Mouse (Mus musculus) MEL (cell line): ENCODE results near the gene Tmem115. TPM values are rescaled to one million over a fixed set of nuclear protein-coding genes. Genes with fewer than 3 reads are reported as not detected.
A peak's percentile ranks its signal among the peaks of the same experiment; 100 is the strongest.

Experiments used
- DNase-seq: peaks from one replicate; pipeline ENCODE4 v3.0.0; 2011; ENCODE audit warnings: low read depth, low spot score
- H3K27ac ChIP-seq: 2 replicates; pipeline ENCODE4 v1.5.1; 2012; ENCODE audit warnings: low read depth, mild to moderate bottlenecking, control low read depth, low read length, moderate library complexity; ENCODE audit not compliant: control insufficient read depth
- H3K27me3 ChIP-seq, 2 experiments: fragments of 150-350 bp in 1 of 2; sonication (generic) in 1 of 2; 2 replicates each; pipeline ENCODE4 v1.6.1; 2012; ENCODE audit warnings: low read length in 2 of 2, mild to moderate bottlenecking in 2 of 2, improper control_type of control experiment in 1 of 2, moderate library complexity in 1 of 2; ENCODE audit not compliant: insufficient read depth in 2 of 2, control insufficient read depth in 1 of 2
- H3K36me3 ChIP-seq, 2 experiments: 2 replicates each; pipeline ENCODE4 v1.6.1; 2012 to 2014; ENCODE audit warnings: low read length in 2 of 2, improper control_type of control experiment in 1 of 2, inconsistent platforms in 1 of 2, mild to moderate bottlenecking in 1 of 2; ENCODE audit not compliant: insufficient read depth in 2 of 2, control insufficient read depth in 1 of 2
- H3K4me1 ChIP-seq, 2 experiments: fragments of 150-350 bp in 1 of 2; sonication (generic) in 1 of 2; 2 replicates each; pipeline ENCODE4 v1.6.1; 2012; ENCODE audit warnings: low read length in 2 of 2, improper control_type of control experiment in 1 of 2, mild to moderate bottlenecking in 1 of 2; ENCODE audit not compliant: insufficient read depth in 2 of 2, control insufficient read depth in 1 of 2
- H3K4me3 ChIP-seq, 2 experiments: fragments of 150-350 bp in 1 of 2; sonication (generic) in 1 of 2; 2 replicates each; pipeline ENCODE4 v1.5.1; 2012; ENCODE audit warnings: low read depth in 2 of 2, low read length in 2 of 2, mild to moderate bottlenecking in 2 of 2, moderate library complexity in 2 of 2, control low read depth in 1 of 2, improper control_type of control experiment in 1 of 2; ENCODE audit not compliant: control insufficient read depth in 1 of 2, insufficient read depth in 1 of 2
- H3K79me2 ChIP-seq: 2 replicates; pipeline ENCODE4 v1.6.1; 2012; ENCODE audit warnings: mild to moderate bottlenecking, low read length, moderate library complexity; ENCODE audit not compliant: control insufficient read depth, poor library complexity, insufficient read depth
- H3K9ac ChIP-seq: 2 replicates; pipeline ENCODE4 v1.6.1; 2012; ENCODE audit warnings: low read depth, mild to moderate bottlenecking, control low read depth, low read length, moderate library complexity; ENCODE audit not compliant: control insufficient read depth, poor library complexity, severe bottlenecking
- H3K9me3 ChIP-seq: fragments of 150-350 bp; sonication (generic); replicated peaks from 2 replicates; pipeline ENCODE4 v1.6.1; 2012; ENCODE audit warnings: mild to moderate bottlenecking, low read length, improper control_type of control experiment, moderate library complexity; ENCODE audit not compliant: insufficient read depth
- ELF1 ChIP-seq: IDR thresholded peaks from 2 replicates; pipeline ENCODE4 v1.6.1; 2014; ENCODE audit warnings: low read depth, mild to moderate bottlenecking, inconsistent platforms, low read length, improper control_type of control experiment, moderate library complexity
- EP300 ChIP-seq, 2 experiments: IDR thresholded peaks; 2 replicates each; pipeline ENCODE4 v1.6.1; 2011; ENCODE audit warnings: improper control_type of control experiment in 2 of 2, low read length in 2 of 2, low read depth in 1 of 2, mild to moderate bottlenecking in 1 of 2
- HCFC1 ChIP-seq: IDR thresholded peaks from 2 replicates; pipeline ENCODE4 v1.6.1; 2012; ENCODE audit warnings: low read depth, mild to moderate bottlenecking, inconsistent platforms, low read length, improper control_type of control experiment, moderate library complexity
- JUND ChIP-seq: IDR thresholded peaks from 2 replicates; pipeline ENCODE4 v1.6.1; 2011; ENCODE audit warnings: low read depth, mild to moderate bottlenecking, improper control_type of control experiment, low read length
- MAX ChIP-seq: IDR thresholded peaks from 2 replicates; pipeline ENCODE4 v1.6.1; 2011; ENCODE audit warnings: low read length, improper control_type of control experiment
- MAZ ChIP-seq: IDR thresholded peaks from 2 replicates; pipeline ENCODE4 v1.6.1; 2012; ENCODE audit warnings: low read depth, mild to moderate bottlenecking, inconsistent platforms, low read length, improper control_type of control experiment
- MXI1 ChIP-seq: IDR thresholded peaks from 2 replicates; pipeline ENCODE4 v1.6.1; 2011; ENCODE audit warnings: mild to moderate bottlenecking, low read depth, low read length, improper control_type of control experiment
- MYC ChIP-seq: IDR thresholded peaks from 2 replicates; pipeline ENCODE4 v1.6.1; 2011; ENCODE audit warnings: low read depth, mild to moderate bottlenecking, low read length, improper control_type of control experiment, moderate library complexity
- POLR2A ChIP-seq, 2 experiments: IDR thresholded peaks; 2 replicates each; pipeline ENCODE4 v1.6.1; 2011 to 2012; ENCODE audit warnings: low read length in 2 of 2, mild to moderate bottlenecking in 2 of 2, control low read depth in 1 of 2, improper control_type of control experiment in 1 of 2, low read depth in 1 of 2, moderate library complexity in 1 of 2; ENCODE audit not compliant: control insufficient read depth in 1 of 2, insufficient read depth in 1 of 2, poor library complexity in 1 of 2
- POLR2AphosphoS2 ChIP-seq: IDR thresholded peaks from 2 replicates; pipeline ENCODE4 v1.6.1; 2011; ENCODE audit warnings: low read length, improper control_type of control experiment
- RAD21 ChIP-seq: IDR thresholded peaks from 2 replicates; pipeline ENCODE4 v1.6.1; 2011; ENCODE audit warnings: mild to moderate bottlenecking, low read depth, low read length, improper control_type of control experiment
- RCOR1 ChIP-seq: IDR thresholded peaks from 2 replicates; pipeline ENCODE4 v1.6.1; 2012; ENCODE audit warnings: low read depth, mild to moderate bottlenecking, inconsistent platforms, low read length, improper control_type of control experiment
- SIN3A ChIP-seq: IDR thresholded peaks from 2 replicates; pipeline ENCODE4 v1.6.1; 2012; ENCODE audit warnings: low read length, improper control_type of control experiment, inconsistent platforms
- TAL1 ChIP-seq: IDR thresholded peaks from 2 replicates; pipeline ENCODE4 v1.6.1; 2012; ENCODE audit warnings: mild to moderate bottlenecking, inconsistent platforms, low read length, moderate library complexity, mixed read lengths
- UBTF ChIP-seq: IDR thresholded peaks from 2 replicates; pipeline ENCODE4 v1.6.1; 2012; ENCODE audit warnings: low read depth, mild to moderate bottlenecking, inconsistent platforms, low read length, improper control_type of control experiment, moderate library complexity, borderline replicate concordance; ENCODE audit not compliant: insufficient read depth
- ZKSCAN1 ChIP-seq: IDR thresholded peaks from 2 replicates; pipeline ENCODE4 v1.6.1; 2012; ENCODE audit warnings: low read depth, mild to moderate bottlenecking, inconsistent platforms, low read length, improper control_type of control experiment, moderate library complexity
- polyA plus RNA-seq, 2 experiments: library from polyadenylated mRNA; stranded (reverse) in 1 of 2; unstranded in 1 of 2; fragments of >175 nt in 1 of 2; fragments of >200 nt in 1 of 2; gene quantifications; 2 replicates each; pipeline versions ENCODE4 v1.2.1 to v1.2.4; 2012; ENCODE audit warnings: low replicate concordance in 2 of 2, low read depth in 1 of 2; ENCODE audit not compliant: insufficient read length in 2 of 2, insufficient read depth in 1 of 2, missing spikeins in 1 of 2
- total RNA-seq: library from RNA; depleted of rRNA; stranded (reverse); fragments of 300-350 nt; gene quantifications from 2 replicates; pipeline ENCODE4 v1.2.3, GENCODE M21; 2012

Tmem115 gene
- total and polyA plus RNA-seq, 3 experiments = 34.6 to 39.3 TPM; not detected in 1

GRCm38 (mm10) chr9:107521190-107521589 lies 12.6 kb upstream of the Tmem115 start:
- no peak for DNase-seq
- H3K27ac ChIP-seq = no peak overlapping the region
- peaks cover 0 to 8% of the 10 kb centered on the region in 2 experiments; a peak in 1 of 4 replicates for H3K36me3 ChIP-seq
- peak overlapping the region; percentile 37 to 50 for H3K4me3 ChIP-seq
- H3K9me3 ChIP-seq = no peaks in the 10 kb centered on the region
- peak overlapping the region; percentile 43 for H3K9ac ChIP-seq
- TF ChIP-seq TAL1 (no peak), JUND (no peak), POLR2AphosphoS2 (no peak)
- peaks cover 0 to 12% of the 10 kb centered on the region in 2 experiments; a peak in 3 of 4 replicates for H3K4me1 ChIP-seq
- no peaks in the 10 kb centered on the region for H3K27me3 ChIP-seq
- no peaks in the 10 kb centered on the region for H3K79me2 ChIP-seq

- no peaks in the 10 kb centered on the region for H3K27me3 ChIP-seq
- no peak for TF ChIP-seq HCFC1
- peak; percentile 43; the same call in 1 of the 2 replicates for TF ChIP-seq SIN3A
- TF ChIP-seq MXI1 = no peak
- 0 out of 4 replicates have a peak, but pooled peaks of 1 of the 2 experiments have one; percentile 28 for TF ChIP-seq EP300 (IDR thresholded peaks at IDR 0.05; ENCODE audit: low read depth in 1 of 2, low read length in 2 of 2)
- TF ChIP-seq UBTF = no peak
- no peak for TF ChIP-seq RAD21
- no peak for TF ChIP-seq MAX
- no peak for TF ChIP-seq ZKSCAN1
- TF ChIP-seq ELF1 = peak; percentile 58; the same call in 1 of the 2 replicates
- 0 out of 2 replicates have a peak, but pooled peaks have one; percentile 26 for TF ChIP-seq MAZ
- TF ChIP-seq POLR2A (IDR thresholded peaks at IDR 0.05; ENCODE audit: control insufficient read depth in 1 of 2, insufficient read depth in 1 of 2, low read depth in 1 of 2, low read length in 2 of 2, poor library complexity in 1 of 2) = 0 out of 4 replicates have a peak, but pooled peaks of 1 of the 2 experiments have one; percentile 35
- 0 out of 2 replicates have a peak, but pooled peaks have one; percentile 17 for TF ChIP-seq RCOR1
- 0 out of 2 replicates have a peak, but pooled peaks have one; percentile 13 for TF ChIP-seq MYC
- TF ChIP-seq, all 39 proteins: peak for 7
- peaks cover 0 to 8% of the 10 kb centered on the region in 2 experiments; a peak in 1 of 4 replicates for H3K36me3 ChIP-seq
- H3K9me3 ChIP-seq = no peaks in the 10 kb centered on the region
- peaks cover 0 to 12% of the 10 kb centered on the region in 2 experiments; a peak in 3 of 4 replicates for H3K4me1 ChIP-seq
- no peak overlapping the region for H3K27ac ChIP-seq
- H3K79me2 ChIP-seq = no peaks in the 10 kb centered on the region
- peak overlapping the region; percentile 43 for H3K9ac ChIP-seq
- DNase-seq = peak; percentile 53
- H3K4me3 ChIP-seq = peak overlapping the region; percentile 37 to 50
Observed at GRCm38 (mm10) chr9:107521711-107522399, 11.9 kb upstream of the Tmem115 start.
